Mouse (Mus musculus) cerebellum, adult 2 months (tissue): ENCODE measurements around the gene Plcb2. TPM values are rescaled to one million over a fixed set of nuclear protein-coding genes. Genes with fewer than 3 reads are reported as not detected.

Experiments used
- DNase-seq, 2 experiments: peaks; one replicate each; pipeline ENCODE4 v3.0.0; 2021
- H3K27ac ChIP-seq: fragments of 200-500 bp; 2 replicates; pipeline ENCODE4 v1.5.1; 2012; ENCODE audit warnings: low read length, control low read depth, inconsistent platforms; ENCODE audit not compliant: insufficient read depth
- H3K27me3 ChIP-seq: fragments of 200-500 bp; 2 replicates; pipeline ENCODE4 v1.6.1; 2012; ENCODE audit warnings: inconsistent platforms, mild to moderate bottlenecking, low read length, moderate library complexity; ENCODE audit not compliant: control insufficient read depth, insufficient read depth
- H3K4me1 ChIP-seq: fragments of 200-500 bp; 2 replicates; pipeline ENCODE4 v1.6.1; 2011; ENCODE audit warnings: low read length; ENCODE audit not compliant: control insufficient read depth, insufficient read depth
- H3K4me3 ChIP-seq: fragments of 200-500 bp; replicated peaks from 2 replicates; pipeline ENCODE3; 2011; ENCODE audit warnings: mild to moderate bottlenecking, low read depth, low read length, control low read depth; ENCODE audit not compliant: insufficient read depth
- CTCF ChIP-seq: fragments of 200-500 bp; IDR thresholded peaks from 2 replicates; pipeline ENCODE4 v1.5.1; 2011; ENCODE audit warnings: low read depth, mild to moderate bottlenecking, control low read depth, low read length, moderate library complexity, borderline replicate concordance; ENCODE audit not compliant: insufficient read depth
- POLR2A ChIP-seq: fragments of 200-500 bp; IDR thresholded peaks from 2 replicates; pipeline ENCODE4 v1.6.1; 2011; ENCODE audit warnings: low read length, control low read depth, borderline replicate concordance; ENCODE audit not compliant: insufficient read depth
- WGBS: fragments of 180-500 bp; shearing (Covaris S2); methylation state at CpG from one replicate; pipeline ENCODE4 v1.1.7; 2018; 5-methylcytosine and 5-hydroxymethylcytosine counted together
- polyA plus RNA-seq: library from polyadenylated mRNA; depleted of rRNA; stranded (reverse); fragments of >200 nt; gene quantifications from 2 replicates; pipeline ENCODE4 v1.2.3, GENCODE M21; 2012

The Plcb2 gene
- polyA plus RNA-seq, 1 experiment = 0.97 TPM

- WGBS = 25% methylated on average over 21 of the region's 21 CpGs
- Histone ChIP-seq H3K27ac (no peak overlapping the region), H3K4me1 (peaks cover 11% of the 10 kb centered on the region), H3K27me3 (no peaks in the 10 kb centered on the region; the same call in 1 of the 2 replicates), H3K4me3 (no peak overlapping the region)
- DNase-seq = peak; percentile 25 to 34
- TF ChIP-seq POLR2A = no peak
- TF ChIP-seq CTCF = no peak
These were observed 31.6 kb downstream of the Plcb2 start for GRCm38 (mm10) chr2:118696451-118697308.

- Histone ChIP-seq H3K4me1 (peaks cover 11% of the 10 kb centered on the region), H3K27ac (no peak overlapping the region), H3K4me3 (no peak overlapping the region), H3K27me3 (no peaks in the 10 kb centered on the region; the same call in 1 of the 2 replicates)
- WGBS = 21% methylated on average over 11 of the region's 11 CpGs
- DNase-seq = peak; percentile 58 to 60
- TF ChIP-seq CTCF (peak; percentile 67), POLR2A (no peak)
These were observed 32.5 kb downstream of the Plcb2 start for GRCm38 (mm10) chr2:118695677-118696232.

GRCm38 (mm10) chr2:118693370-118693966 is 34.8 kb downstream of the Plcb2 start:
- WGBS = 48% methylated on average over 19 of the region's 19 CpGs
- peak in 1 of 2 experiments; percentile 22 for DNase-seq
- Histone ChIP-seq H3K27ac (no peak overlapping the region), H3K4me1 (peaks cover 11% of the 10 kb centered on the region), H3K27me3 (no peaks in the 10 kb centered on the region), H3K4me3 (no peak overlapping the region)
- TF ChIP-seq POLR2A (no peak), CTCF (no peak)

- DNase-seq = no peak
- TF ChIP-seq POLR2A (no peak), CTCF (no peak)
- Histone ChIP-seq H3K27me3 (no peaks in the 10 kb centered on the region), H3K4me1 (no peaks in the 10 kb centered on the region; the same call in 1 of the 2 replicates), H3K4me3 (no peak overlapping the region), H3K27ac (no peak overlapping the region)
- WGBS = 47% methylated on average over 10 of the region's 10 CpGs
These were observed 38.4 kb downstream of the Plcb2 start for GRCm38 (mm10) chr2:118689875-118690274.

GRCm38 (mm10) chr2:118687791-118688190 is 40.4 kb downstream of the Plcb2 start:
- no peak overlapping the region for H3K27ac ChIP-seq
- no peaks in the 10 kb centered on the region for H3K27me3 ChIP-seq
- no peaks in the 10 kb centered on the region for H3K4me1 ChIP-seq
- DNase-seq = no peak
- H3K4me3 ChIP-seq = no peak overlapping the region
- 63% methylated on average over 3 of the region's 3 CpGs for WGBS
- TF ChIP-seq CTCF (no peak), POLR2A (no peak)

- no peaks in the 10 kb centered on the region for H3K27me3 ChIP-seq
- H3K4me1 ChIP-seq = peaks cover 3% of the 10 kb centered on the region; the same call in 1 of the 2 replicates
- H3K4me3 ChIP-seq = no peak overlapping the region
- WGBS = 77% methylated on average over 8 of the region's 8 CpGs
- TF ChIP-seq POLR2A (no peak), CTCF (no peak)
- no peak for DNase-seq
- H3K27ac ChIP-seq = no peak overlapping the region
These were observed 41.5 kb downstream of the Plcb2 start for GRCm38 (mm10) chr2:118686693-118687092.

GRCm38 (mm10) chr2:118685088-118685487 is 43.1 kb downstream of the Plcb2 start:
- no peak overlapping the region for H3K27ac ChIP-seq
- TF ChIP-seq CTCF (no peak), POLR2A (no peak)
- H3K4me1 ChIP-seq = peaks cover 3% of the 10 kb centered on the region; the same call in 1 of the 2 replicates
- no peaks in the 10 kb centered on the region for H3K27me3 ChIP-seq
- DNase-seq = no peak
- no peak overlapping the region for H3K4me3 ChIP-seq
- WGBS = 89% methylated on average over 4 of the region's 4 CpGs
